Mouse (Mus musculus): ENCODE measurements at regions not wholly inside any gene's neighbourhood (a gene's known extent, or its start where the extent isn't known, plus 50 kb on each side); places are given as distances from the start of the nearest gene placed in this dataset.

- ATAC-seq (ENCODE audit: insufficient number of reproducible peaks, low FRiP score, low TSS enrichment): no peak
Measured at GRCm38 (mm10) chr19:44684061-44684514, 71.8 kb upstream of the Pax2 start.

- ATAC-seq (ENCODE audit: insufficient number of reproducible peaks, low FRiP score, low TSS enrichment): no peak
Measured at GRCm38 (mm10) chr19:44686061-44686460, 69.8 kb upstream of the Pax2 start.

- no peak for ATAC-seq (ENCODE audit: insufficient number of reproducible peaks, low FRiP score, low TSS enrichment)
Measured at GRCm38 (mm10) chr19:44692396-44692795, 63.4 kb upstream of the Pax2 start.

GRCm38 (mm10) chr19:44692816-44693215 is 63.0 kb upstream of the Pax2 start:
- ATAC-seq (ENCODE audit: insufficient number of reproducible peaks, low FRiP score, low TSS enrichment): no peak

- no peak for ATAC-seq (ENCODE audit: insufficient number of reproducible peaks, low FRiP score, low TSS enrichment)
Measured at GRCm38 (mm10) chr19:44695331-44695730, 60.5 kb upstream of the Pax2 start.

GRCm38 (mm10) chr19:44696059-44696712 is 59.7 kb upstream of the Pax2 start:
- ATAC-seq (ENCODE audit: insufficient number of reproducible peaks, low FRiP score, low TSS enrichment): no peak

GRCm38 (mm10) chr19:44696773-44697172 is 59.1 kb upstream of the Pax2 start:
- no peak for ATAC-seq (ENCODE audit: insufficient number of reproducible peaks, low FRiP score, low TSS enrichment)

- ATAC-seq (ENCODE audit: insufficient number of reproducible peaks, low FRiP score, low TSS enrichment): no peak
Measured at GRCm38 (mm10) chr19:44698382-44699256, 57.2 kb upstream of the Pax2 start.
